Mouse (Mus musculus): ENCODE results near the gene Ccdc102a. TPM values are rescaled to one million over a fixed set of nuclear protein-coding genes. Genes with fewer than 3 reads are reported as not detected.

Gene Ccdc102a
- total and polyA plus RNA-seq, 3 experiments, result 2.5 to 5.8 (median 2.8) TPM

DNA sequence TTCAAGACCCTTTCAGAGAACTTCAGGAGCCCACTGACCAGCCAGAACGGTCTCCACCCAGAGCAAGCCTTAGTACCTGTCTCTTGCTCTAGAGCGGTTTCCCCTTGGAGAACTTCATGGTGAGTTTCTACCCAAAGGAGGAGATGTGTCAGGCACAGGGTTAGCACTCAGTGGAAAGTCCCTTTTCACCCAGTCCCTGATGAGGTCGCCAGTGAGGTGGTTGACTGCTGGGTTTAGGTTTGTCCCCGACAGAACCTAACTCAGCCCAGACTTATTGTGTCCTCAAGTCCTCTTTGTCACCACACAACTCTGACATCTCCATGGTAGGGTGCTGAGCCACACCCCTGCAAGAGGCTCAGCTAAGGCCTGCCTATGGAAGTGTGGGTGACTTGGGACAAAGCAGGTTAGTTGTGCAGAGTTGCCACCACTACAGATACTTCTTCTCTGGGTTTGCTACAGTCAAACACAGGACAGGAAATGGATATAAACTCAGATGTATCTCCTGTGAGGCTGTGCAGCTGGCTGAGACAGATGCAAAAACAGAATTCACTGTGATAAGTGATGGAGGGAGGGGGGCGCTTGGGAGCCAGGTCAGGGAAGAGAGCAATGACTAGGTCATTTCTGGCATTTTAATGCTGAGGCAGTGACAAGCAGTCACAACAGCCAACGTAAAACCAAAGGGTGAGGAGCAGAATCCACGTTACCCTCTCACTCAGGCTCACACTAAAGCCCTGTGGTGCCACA is 35.9 kb upstream of the Ccdc102a start:
- in situ Hi-C loops (cut with MboI; ENCODE audit: low pct_ligation_motif_present, low pct_unique_long_range_greater_than_20kb, low sequenced_read_pairs) (no loop called here), dilution Hi-C loops (cut with MboI; ENCODE audit: extremely low pct_ligation_motif_present, extremely low pct_unique_long_range_greater_than_20kb, low sequenced_read_pairs) (no loop called here)
- Histone ChIP-seq H3K27me3 (replicated peaks) (peaks cover 4% of the 10 kb centered on the region), H3K4me3 (replicated peaks in 1 of 3; ENCODE audit: low read depth in 2 of 3, low read length in 2 of 3, poor library complexity in 1 of 3) (peak overlapping the region in 1 of 3 experiments; percentile 31), H3K9me3 (replicated peaks; ENCODE audit: low read length) (peaks cover 3% of the 10 kb centered on the region), H3K36me3 (replicated peaks in 1 of 2; ENCODE audit: control insufficient read depth in 1 of 2, insufficient read depth in 1 of 2, low read length in 1 of 2) (no peaks in the 10 kb centered on the region), H3K27ac (ENCODE audit: insufficient read depth, low read depth) (peak overlapping the region; percentile 72), H3K4me2 (ENCODE audit: insufficient read depth, low read depth, poor library complexity, severe bottlenecking) (peak overlapping the region; percentile 73), H3K4me1 (ENCODE audit: control insufficient read depth in 1 of 2, insufficient read depth in 2 of 2) (peaks cover 17 to 44% of the 10 kb centered on the region in 2 experiments), H3K79me2 (replicated peaks; ENCODE audit: control insufficient read depth, extremely low read depth, insufficient read depth, poor library complexity, severe bottlenecking) (no peaks in the 10 kb centered on the region), H3K9ac (ENCODE audit: insufficient read depth, low read depth) (no peak overlapping the region)
- DNase-seq (ENCODE audit: extremely low read depth), result peak; percentile 64
- TF ChIP-seq RAD21 (IDR thresholded peaks at IDR 0.05; ENCODE audit: low read depth, low read length) (no peak), SMC3 (IDR thresholded peaks at IDR 0.05; ENCODE audit: low read depth, low read length) (no peak), POLR2A (IDR thresholded peaks at IDR 0.05; ENCODE audit: low read depth, low read length) (no peak), USF2 (conservative IDR thresholded peaks at IDR 0.05; ENCODE audit: low read depth, low read length) (no peak), TBP (conservative IDR thresholded peaks at IDR 0.05; ENCODE audit: low read depth, low read length) (no peak), BHLHE40 (IDR thresholded peaks at IDR 0.05; ENCODE audit: low read depth, low read length) (no peak)

GRCm38 (mm10) chr8:94952086-94952485 is 34.2 kb upstream of the Ccdc102a start:
- Histone ChIP-seq H3K4me3 (replicated peaks in 1 of 3; ENCODE audit: low read depth in 2 of 3, low read length in 2 of 3, poor library complexity in 1 of 3) (no peak overlapping the region), H3K4me1 (ENCODE audit: control insufficient read depth in 1 of 2, insufficient read depth in 2 of 2) (peaks cover 16 to 42% of the 10 kb centered on the region in 2 experiments), H3K36me3 (replicated peaks in 1 of 2; ENCODE audit: control insufficient read depth in 1 of 2, insufficient read depth in 1 of 2, low read length in 1 of 2) (no peaks in the 10 kb centered on the region), H3K9ac (ENCODE audit: insufficient read depth, low read depth) (no peak overlapping the region), H3K27ac (ENCODE audit: insufficient read depth, low read depth) (no peak overlapping the region), H3K9me3 (replicated peaks; ENCODE audit: low read length) (peaks cover 4% of the 10 kb centered on the region), H3K27me3 (replicated peaks) (no peaks in the 10 kb centered on the region), H3K79me2 (replicated peaks; ENCODE audit: control insufficient read depth, extremely low read depth, insufficient read depth, poor library complexity, severe bottlenecking) (no peaks in the 10 kb centered on the region), H3K4me2 (ENCODE audit: insufficient read depth, low read depth, poor library complexity, severe bottlenecking) (no peak overlapping the region)
- DNase-seq (ENCODE audit: extremely low read depth), result no peak
- in situ Hi-C loops (cut with MboI; ENCODE audit: low pct_ligation_motif_present, low pct_unique_long_range_greater_than_20kb, low sequenced_read_pairs), result no loop called here
- TF ChIP-seq MAZ (IDR thresholded peaks at IDR 0.05; ENCODE audit: low read depth, low read length), result no peak
- no peak for TF ChIP-seq ELF1 (IDR thresholded peaks at IDR 0.05; ENCODE audit: low read depth, low read length)
- no peak for TF ChIP-seq MXI1 (IDR thresholded peaks at IDR 0.05; ENCODE audit: low read depth, low read length)
- TF ChIP-seq JUND (conservative IDR thresholded peaks at IDR 0.05; ENCODE audit: low read depth, low read length), result no peak
- TF ChIP-seq BHLHE40 (IDR thresholded peaks at IDR 0.05; ENCODE audit: low read depth, low read length), result no peak
- no peak for TF ChIP-seq USF2 (conservative IDR thresholded peaks at IDR 0.05; ENCODE audit: low read depth, low read length)
- TF ChIP-seq GABPA (IDR thresholded peaks at IDR 0.05; ENCODE audit: insufficient replicate concordance, low read depth, low read length), result no peak
- TF ChIP-seq POLR2A (IDR thresholded peaks at IDR 0.05; ENCODE audit: low read depth, low read length), result no peak
- no peak for TF ChIP-seq CTCF (conservative IDR thresholded peaks at IDR 0.05 in 1 of 2, IDR thresholded peaks at IDR 0.05 in 1 of 2; ENCODE audit: low read depth in 2 of 2, low read length in 2 of 2)
- no peak for TF ChIP-seq RAD21 (IDR thresholded peaks at IDR 0.05; ENCODE audit: low read depth, low read length)
- TF ChIP-seq MAFK (IDR thresholded peaks at IDR 0.05; ENCODE audit: insufficient replicate concordance, low read length), result no peak
- TF ChIP-seq POLR2AphosphoS2 (IDR thresholded peaks at IDR 0.05; ENCODE audit: low read depth, low read length), result no peak
- dilution Hi-C loops (cut with MboI; ENCODE audit: extremely low pct_ligation_motif_present, extremely low pct_unique_long_range_greater_than_20kb, low sequenced_read_pairs), result no loop called here

Measured in CH12.LX (cell line).